Mouse (Mus musculus) liver, adult 2 months (tissue): ENCODE measurements at regions not wholly inside any gene's neighbourhood (a gene's known extent, or its start where the extent isn't known, plus 50 kb on each side); places are given as distances from the start of the nearest gene placed in this dataset.

ENCODE experiments used
- CTCF ChIP-seq: fragments of 200-500 bp; IDR thresholded peaks from 2 replicates; pipeline ENCODE4 v1.5.1; 2011; ENCODE audit warnings: low read depth, low read length, control low read depth
- POLR2A ChIP-seq: fragments of 200-500 bp; IDR thresholded peaks from 2 replicates; pipeline ENCODE4 v1.6.1; 2011; ENCODE audit warnings: low read length, control low read depth; ENCODE audit not compliant: insufficient read depth; ENCODE audit errors: extremely low read depth

DNA sequence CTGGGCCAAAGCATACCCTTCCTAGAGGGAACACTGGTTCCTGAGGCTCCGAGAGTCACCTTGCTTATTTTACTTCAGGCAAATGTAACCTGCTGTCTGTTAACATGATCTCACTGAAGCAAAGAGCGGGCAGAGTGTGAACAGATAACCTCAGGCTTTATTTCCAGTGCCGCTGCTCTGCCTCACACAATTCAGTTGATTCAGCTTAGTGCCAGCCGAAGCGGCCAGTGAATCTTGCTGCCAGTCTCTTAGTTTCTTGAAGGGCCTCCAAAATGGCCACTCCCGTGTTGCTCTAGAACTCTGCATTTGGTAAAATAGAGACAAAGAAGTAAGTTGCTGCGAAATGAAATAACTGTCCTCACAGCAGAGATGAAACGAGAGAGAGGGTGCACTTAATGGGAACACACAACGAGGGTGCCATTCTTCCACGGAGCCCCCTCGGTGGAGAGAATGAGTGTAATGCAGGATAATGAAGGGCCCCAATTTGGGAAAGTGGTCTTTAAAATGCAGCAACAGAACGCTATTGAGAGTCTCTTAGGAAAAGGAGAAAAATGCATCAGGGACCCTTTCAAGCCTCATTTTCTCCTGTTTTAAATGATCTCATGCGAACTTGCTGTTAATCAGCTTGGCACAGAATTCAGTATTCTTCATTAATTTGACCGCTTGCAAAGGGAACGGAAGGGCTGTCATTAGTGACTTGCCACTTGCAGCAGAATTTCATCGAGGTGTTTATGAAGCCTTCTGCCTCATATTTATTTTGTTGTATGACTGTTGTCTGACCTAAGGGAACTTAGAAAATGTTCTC lies 81.2 kb upstream of the Mmadhc start:
- TF ChIP-seq CTCF: no peak
- no peak for TF ChIP-seq POLR2A
